Mouse (Mus musculus): Measurements from ENCODE around the gene Gmds.

DNA sequence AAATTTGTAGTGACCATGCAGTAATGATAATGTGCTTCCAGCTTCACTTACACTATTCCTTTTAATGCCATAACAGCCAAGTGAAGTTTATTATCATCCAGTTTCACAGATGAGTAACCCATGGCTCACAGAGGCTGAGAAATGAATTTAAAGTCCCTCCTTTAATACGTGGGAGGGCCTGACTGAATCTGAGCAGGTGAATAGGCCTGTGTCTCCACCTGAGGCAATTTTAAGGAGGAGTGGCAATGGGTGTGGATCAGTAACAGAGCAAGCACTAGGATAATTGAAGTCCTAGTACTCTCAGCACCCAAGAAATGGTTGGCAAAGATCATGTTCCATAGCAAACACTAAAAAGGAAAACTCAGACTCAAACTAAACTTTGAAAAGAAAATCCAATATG lies 223.1 kb downstream of the Gmds start:
- TF ChIP-seq CTCF (IDR thresholded peaks at IDR 0.05; ENCODE audit: low read depth, low read length) (no peak), POLR2A (IDR thresholded peaks at IDR 0.05; ENCODE audit: extremely low read depth, insufficient read depth, low read length) (no peak)
